Mouse (Mus musculus) embryonic fibroblast, embryonic 13.5 days (primary cell): ENCODE results near the gene Grin1.

Source experiments
- CTCF ChIP-seq: IDR thresholded peaks from 2 replicates; pipeline ENCODE4 v1.5.1; 2011; ENCODE audit warnings: mild to moderate bottlenecking, control low read depth, low read length, moderate library complexity, borderline replicate concordance; ENCODE audit not compliant: insufficient read depth
- POLR2A ChIP-seq: IDR thresholded peaks from 2 replicates; pipeline ENCODE4 v1.6.1; 2011; ENCODE audit warnings: low read depth, mild to moderate bottlenecking, control low read depth, low read length, moderate library complexity

GRCm38 (mm10) chr2:25293706-25294105, 25.3 kb downstream of the Grin1 start:
- TF ChIP-seq CTCF (no peak), POLR2A (no peak)
